In the genomic region with DNA sequence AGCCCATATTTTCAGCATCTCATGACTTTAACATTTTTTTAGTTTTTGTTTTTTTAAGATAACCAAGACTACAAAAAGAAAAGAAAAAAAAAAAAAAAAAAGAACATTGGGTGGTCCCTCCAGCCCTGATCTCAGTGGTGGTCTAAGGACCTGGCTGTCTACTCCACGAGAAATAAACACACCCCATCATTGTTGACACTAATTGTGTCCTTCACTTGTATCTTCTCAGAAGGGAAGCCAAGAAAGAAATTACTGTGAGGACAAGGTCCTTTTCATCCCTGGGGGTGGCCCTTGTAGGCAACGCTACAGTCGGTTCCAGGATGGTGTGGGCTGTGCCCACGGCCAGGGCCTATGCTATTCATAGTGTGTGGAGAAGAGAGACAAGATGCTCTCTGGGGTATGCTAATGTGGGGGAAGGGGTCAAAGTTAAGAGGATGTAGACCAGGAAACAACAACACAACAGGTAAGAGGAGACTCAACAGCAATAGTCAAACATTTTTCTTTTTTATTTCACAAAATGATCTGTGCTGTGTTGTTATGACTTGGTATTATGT, we compare ENCODE assay signal across 26 mouse cellular contexts. TPM values are rescaled to one million over a fixed set of nuclear protein-coding genes. Genes with fewer than 3 reads are reported as not detected.
"Had no signal": no experiment of that assay in that cellular context is flagged by ENCODE, and none has a peak within 500 bp of the region (broad histone marks: within the 10 kb centered on the region; RNA-seq: fewer than 3 reads in every experiment).

No protein-coding gene starts in this region.

- H3K4me1 ChIP-seq: heart, embryonic 10.5 days; heart, embryonic 12.5 days; hindbrain, embryonic 10.5 days; hindbrain, embryonic 12.5 days; intestine, embryonic 15.5 days; limb, embryonic 10.5 days had no signal

- H3K4me3 ChIP-seq: gastrocnemius, adult 2 months; heart, embryonic 10.5 days; heart, embryonic 12.5 days; hindbrain, embryonic 10.5 days; hindbrain, embryonic 12.5 days; intestine, embryonic 15.5 days; layer of hippocampus, adult 2 months; left cerebral cortex, adult 2 months; limb, embryonic 10.5 days had no signal

- H3K27ac ChIP-seq: gastrocnemius, adult 2 months; heart, embryonic 10.5 days; hindbrain, embryonic 10.5 days; hindbrain, embryonic 12.5 days; hindbrain, embryonic 14.5 days; intestine, embryonic 15.5 days; layer of hippocampus, adult 2 months; left cerebral cortex, adult 2 months; limb, embryonic 10.5 days had no signal

- H3K9ac ChIP-seq: heart, embryonic 12.5 days; hindbrain, embryonic 12.5 days; hindbrain, embryonic 14.5 days; intestine, embryonic 15.5 days had no signal

- H3K36me3 ChIP-seq: heart, embryonic 10.5 days; heart, embryonic 12.5 days; hindbrain, embryonic 10.5 days; hindbrain, embryonic 12.5 days; intestine, embryonic 15.5 days; limb, embryonic 10.5 days had no signal

- H3K4me2 ChIP-seq: heart, embryonic 12.5 days; hindbrain, embryonic 12.5 days; hindbrain, embryonic 14.5 days; intestine, embryonic 15.5 days had no signal

- ATAC-seq: forebrain, embryonic 16.5 days; hindbrain, embryonic 16.5 days; inflammation-experienced regulatory T-cells, adult 6 months; intestine, embryonic 15.5 days; intestine, postnatal 0 days had no signal

- H3K9me3 ChIP-seq: heart, embryonic 10.5 days; heart, embryonic 12.5 days; hindbrain, embryonic 10.5 days; hindbrain, embryonic 12.5 days; intestine, embryonic 15.5 days; limb, embryonic 10.5 days had no signal

- H3K27me3 ChIP-seq: heart, embryonic 12.5 days; hindbrain, embryonic 12.5 days; intestine, embryonic 15.5 days had no signal

- DNase-seq: gastrocnemius, adult 2 months; gastrocnemius, postnatal 10 days; gastrocnemius, postnatal 25 days; heart, adult 18-20 months; heart, postnatal 10 days; heart, postnatal 4 days; kidney, adult 18-20 months; kidney, adult 8-10 months; kidney, postnatal 10 days; kidney, postnatal 25 days; kidney, postnatal 4 days had no signal

RNA-seq across cellular contexts. Expression of gene Ibsp, which starts 37.0 kb away (rescaled TPM):
- polyA plus RNA-seq: heart, embryonic 10.5 days; heart, embryonic 12.5 days; heart, embryonic 14.5 days; hindbrain, embryonic 12.5 days; hindbrain, embryonic 14.5 days; inflammation-experienced regulatory T-cells, adult 6 months; intestine, embryonic 15.5 days; intestine, postnatal 0 days; kidney, embryonic 14.5 days; limb, embryonic 10.5 days had no signal

RNA-seq across cellular contexts. Expression of gene Dmp1, which starts 59.6 kb away (rescaled TPM):
- polyA plus RNA-seq: heart, embryonic 12.5 days; heart, embryonic 14.5 days; inflammation-experienced regulatory T-cells, adult 6 months; kidney, embryonic 14.5 days; limb, embryonic 10.5 days had no signal
